Mouse (Mus musculus): ENCODE results near the gene Gm11639. TPM values are rescaled to one million over a fixed set of nuclear protein-coding genes. Genes with fewer than 3 reads are reported as not detected.

Gm11639 gene
- polyA plus RNA-seq, 1 experiment from 2014 or later = not detected

- ATAC-seq = no peak
- 59% methylated on average over 5 of the region's 5 CpGs for WGBS
Observed at GRCm38 (mm10) chr11:104667399-104667798, 18.1 kb upstream of the Gm11639 start.

GRCm38 (mm10) chr11:104673412-104673811, 12.1 kb upstream of the Gm11639 start:
- WGBS = 60% methylated on average over 4 of the region's 4 CpGs
- no peak for TF ChIP-seq CTCF (IDR thresholded peaks at IDR 0.05; ENCODE audit: low read depth)
- Histone ChIP-seq H3K9me3 (ENCODE audit: control insufficient read depth) (no peaks in the 10 kb centered on the region), H3K36me3 (ENCODE audit: control insufficient read depth, insufficient read depth) (no peaks in the 10 kb centered on the region), H3K4me1 (replicated peaks; ENCODE audit: control insufficient read depth, insufficient read depth, low read length) (no peaks in the 10 kb centered on the region), H3K4me2 (replicated peaks; ENCODE audit: low read depth) (no peak overlapping the region), H3K27me3 (replicated peaks; ENCODE audit: control insufficient read depth, insufficient read depth, low read length) (no peaks in the 10 kb centered on the region), H3K27ac (ENCODE audit: low read depth, low read length) (no peak overlapping the region), H3K4me3 (ENCODE audit: low read depth, low read length) (no peak overlapping the region), H3K9ac (ENCODE audit: low read depth, low read length) (no peak overlapping the region)
- no peak for ATAC-seq

More at GRCm38 (mm10) chr11:104667399-104667798, 18.1 kb upstream of the Gm11639 start:
- H3K9me3 ChIP-seq (ENCODE audit: control insufficient read depth) = no peaks in the 10 kb centered on the region
- H3K4me2 ChIP-seq (replicated peaks; ENCODE audit: low read depth) = no peak overlapping the region
- no peak overlapping the region for H3K27ac ChIP-seq (ENCODE audit: low read depth, low read length)
- TF ChIP-seq CTCF (IDR thresholded peaks at IDR 0.05; ENCODE audit: low read depth) = no peak
- H3K9ac ChIP-seq (ENCODE audit: low read depth, low read length) = no peak overlapping the region
- no peak overlapping the region for H3K4me3 ChIP-seq (ENCODE audit: low read depth, low read length)
- H3K27me3 ChIP-seq (replicated peaks; ENCODE audit: control insufficient read depth, insufficient read depth, low read length) = no peaks in the 10 kb centered on the region
- H3K4me1 ChIP-seq (replicated peaks; ENCODE audit: control insufficient read depth, insufficient read depth, low read length) = no peaks in the 10 kb centered on the region
- no peaks in the 10 kb centered on the region for H3K36me3 ChIP-seq (ENCODE audit: control insufficient read depth, insufficient read depth)

- Histone ChIP-seq H3K9me3 (ENCODE audit: control insufficient read depth) (no peaks in the 10 kb centered on the region), H3K27ac (ENCODE audit: low read depth, low read length) (no peak overlapping the region), H3K36me3 (ENCODE audit: control insufficient read depth, insufficient read depth) (no peaks in the 10 kb centered on the region), H3K9ac (ENCODE audit: low read depth, low read length) (no peak overlapping the region), H3K4me3 (ENCODE audit: low read depth, low read length) (no peak overlapping the region), H3K4me2 (replicated peaks; ENCODE audit: low read depth) (no peak overlapping the region), H3K4me1 (replicated peaks; ENCODE audit: control insufficient read depth, insufficient read depth, low read length) (no peaks in the 10 kb centered on the region), H3K27me3 (replicated peaks; ENCODE audit: control insufficient read depth, insufficient read depth, low read length) (no peaks in the 10 kb centered on the region)
- ATAC-seq = no peak
- WGBS = 96% methylated on average over 11 of the region's 11 CpGs
- TF ChIP-seq CTCF (IDR thresholded peaks at IDR 0.05; ENCODE audit: low read depth) = no peak
Observed at GRCm38 (mm10) chr11:104674768-104675167, 10.7 kb upstream of the Gm11639 start.

- H3K27me3 ChIP-seq (replicated peaks; ENCODE audit: control insufficient read depth, insufficient read depth, low read length) = no peaks in the 10 kb centered on the region
- no peaks in the 10 kb centered on the region for H3K4me1 ChIP-seq (replicated peaks; ENCODE audit: control insufficient read depth, insufficient read depth, low read length)
- H3K36me3 ChIP-seq (ENCODE audit: control insufficient read depth, insufficient read depth) = no peaks in the 10 kb centered on the region
- H3K4me3 ChIP-seq (ENCODE audit: low read depth, low read length) = no peak overlapping the region
- no peak overlapping the region for H3K4me2 ChIP-seq (replicated peaks; ENCODE audit: low read depth)
- no peak for TF ChIP-seq CTCF (IDR thresholded peaks at IDR 0.05; ENCODE audit: low read depth)
- H3K27ac ChIP-seq (ENCODE audit: low read depth, low read length) = no peak overlapping the region
- ATAC-seq = no peak
- H3K9me3 ChIP-seq (ENCODE audit: control insufficient read depth) = no peaks in the 10 kb centered on the region
- 88% methylated on average over 6 of the region's 6 CpGs for WGBS
- no peak overlapping the region for H3K9ac ChIP-seq (ENCODE audit: low read depth, low read length)
Observed at GRCm38 (mm10) chr11:104693235-104693634, 7.7 kb downstream of the Gm11639 start.

GRCm38 (mm10) chr11:104704097-104704496, 18.6 kb downstream of the Gm11639 start:
- Histone ChIP-seq H3K27ac (ENCODE audit: low read depth, low read length) (no peak overlapping the region), H3K4me2 (replicated peaks; ENCODE audit: low read depth) (no peak overlapping the region), H3K4me1 (replicated peaks; ENCODE audit: control insufficient read depth, insufficient read depth, low read length) (no peaks in the 10 kb centered on the region), H3K4me3 (ENCODE audit: low read depth, low read length) (no peak overlapping the region), H3K9ac (ENCODE audit: low read depth, low read length) (no peak overlapping the region), H3K27me3 (replicated peaks; ENCODE audit: control insufficient read depth, insufficient read depth, low read length) (no peaks in the 10 kb centered on the region), H3K36me3 (ENCODE audit: control insufficient read depth, insufficient read depth) (no peaks in the 10 kb centered on the region), H3K9me3 (ENCODE audit: control insufficient read depth) (no peaks in the 10 kb centered on the region)
- ATAC-seq = no peak
- 63% methylated on average over 15 of the region's 15 CpGs for WGBS
- TF ChIP-seq CTCF (IDR thresholded peaks at IDR 0.05; ENCODE audit: low read depth) = no peak

- no peak for ATAC-seq
- no peak overlapping the region for H3K4me2 ChIP-seq (replicated peaks; ENCODE audit: low read depth)
Observed at GRCm38 (mm10) chr11:104707084-104707483, 21.6 kb downstream of the Gm11639 start.

More at GRCm38 (mm10) chr11:104707084-104707483, 21.6 kb downstream of the Gm11639 start:
- 59% methylated on average over 2 of the region's 2 CpGs for WGBS
- Histone ChIP-seq H3K27ac (ENCODE audit: low read depth, low read length) (no peak overlapping the region), H3K9me3 (ENCODE audit: control insufficient read depth) (no peaks in the 10 kb centered on the region), H3K4me1 (replicated peaks; ENCODE audit: control insufficient read depth, insufficient read depth, low read length) (no peaks in the 10 kb centered on the region), H3K4me3 (ENCODE audit: low read depth, low read length) (no peak overlapping the region), H3K9ac (ENCODE audit: low read depth, low read length) (no peak overlapping the region), H3K36me3 (ENCODE audit: control insufficient read depth, insufficient read depth) (no peaks in the 10 kb centered on the region), H3K27me3 (replicated peaks; ENCODE audit: control insufficient read depth, insufficient read depth, low read length) (no peaks in the 10 kb centered on the region)
- peak; percentile 40 for TF ChIP-seq CTCF (IDR thresholded peaks at IDR 0.05; ENCODE audit: low read depth)

Measured in intestine, postnatal 0 days (tissue).